Mouse (Mus musculus): ENCODE results near the gene Irf2bp1.

The Irf2bp1 gene

DNA sequence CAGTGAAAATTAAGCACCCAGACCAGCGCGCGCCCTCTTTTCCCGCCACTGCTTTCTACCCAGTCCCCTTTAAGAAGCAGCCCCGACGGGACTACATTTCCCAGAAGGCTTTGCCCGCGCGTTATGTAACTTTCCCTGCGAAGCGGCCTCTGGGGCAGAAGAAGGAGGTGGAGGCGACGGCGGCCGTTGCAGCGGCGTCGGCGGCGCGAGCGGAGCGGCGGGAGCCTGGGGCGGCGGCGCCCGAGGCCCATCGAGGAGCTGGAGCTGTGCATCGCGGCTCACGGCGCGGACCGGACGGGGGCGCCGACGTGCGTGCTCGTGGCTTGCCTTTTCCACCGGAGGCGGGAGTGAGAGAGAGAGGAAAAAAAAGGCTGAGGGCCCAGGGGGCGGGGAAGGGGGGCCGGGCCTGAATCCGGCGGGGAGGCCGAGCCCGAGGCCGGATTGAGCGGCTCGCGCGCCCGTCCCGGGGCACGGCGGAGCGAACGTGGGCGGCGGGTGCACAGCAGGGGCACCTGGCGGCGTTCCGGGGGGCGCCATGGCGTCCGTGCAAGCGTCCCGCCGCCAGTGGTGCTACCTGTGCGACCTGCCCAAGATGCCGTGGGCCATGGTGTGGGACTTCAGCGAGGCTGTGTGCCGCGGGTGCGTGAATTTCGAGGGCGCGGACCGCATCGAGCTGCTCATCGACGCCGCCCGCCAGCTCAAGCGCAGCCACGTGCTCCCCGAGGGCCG, at the start of gene Irf2bp1:
Gene Irf2bp1 (plus strand): TSS at position 143 of the 729 bp plus-strand sequence.
- peak; percentile 91 for DNase-seq (ENCODE audit: low spot score)

GRCm38 (mm10) chr7:18957569-18958383, 46.1 kb upstream of the Irf2bp1 start:
- DNase-seq (ENCODE audit: low spot score) = peak; percentile 60

DNA sequence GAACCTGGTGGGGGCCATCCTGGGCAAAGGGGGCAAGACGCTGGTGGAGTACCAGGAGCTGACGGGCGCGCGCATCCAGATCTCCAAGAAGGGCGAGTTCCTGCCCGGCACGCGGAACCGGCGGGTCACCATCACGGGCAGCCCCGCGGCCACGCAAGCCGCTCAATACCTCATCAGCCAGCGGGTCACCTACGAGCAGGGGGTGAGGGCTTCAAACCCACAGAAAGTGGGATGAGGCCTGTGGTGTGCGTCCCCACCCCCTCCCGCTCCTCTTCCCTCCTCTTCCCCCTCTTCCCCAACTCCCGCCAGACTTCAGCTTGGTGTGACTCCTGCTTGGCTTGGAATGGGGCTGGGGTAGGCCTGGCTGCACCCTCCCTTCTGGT, 45.5 kb upstream of the Irf2bp1 start:
- peak; percentile 4 for DNase-seq (ENCODE audit: low spot score)

DNA sequence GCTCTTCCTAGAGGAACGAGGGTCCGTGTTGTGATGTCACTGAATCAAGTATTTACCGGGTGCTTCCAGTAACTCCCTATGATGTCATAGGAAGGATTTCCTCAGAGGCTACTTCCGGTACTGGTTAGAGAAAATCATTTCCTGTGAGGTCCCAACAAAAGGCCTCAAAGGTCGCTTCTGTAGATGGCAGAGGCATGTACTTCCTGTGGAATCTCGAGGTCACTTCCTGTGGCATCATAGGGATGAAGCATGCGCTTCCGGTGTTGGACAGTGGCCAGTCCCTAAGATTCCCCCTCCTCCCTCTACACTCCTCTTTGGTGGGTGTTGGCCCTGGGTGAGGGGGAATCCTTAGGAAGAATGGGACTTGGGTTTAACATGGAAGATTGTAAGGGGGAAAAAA, 44.4 kb upstream of the Irf2bp1 start:
- no peak for DNase-seq (ENCODE audit: low spot score)

- DNase-seq (ENCODE audit: low spot score) = no peak
Observed at GRCm38 (mm10) chr7:18962171-18962792, 41.6 kb upstream of the Irf2bp1 start.

DNA sequence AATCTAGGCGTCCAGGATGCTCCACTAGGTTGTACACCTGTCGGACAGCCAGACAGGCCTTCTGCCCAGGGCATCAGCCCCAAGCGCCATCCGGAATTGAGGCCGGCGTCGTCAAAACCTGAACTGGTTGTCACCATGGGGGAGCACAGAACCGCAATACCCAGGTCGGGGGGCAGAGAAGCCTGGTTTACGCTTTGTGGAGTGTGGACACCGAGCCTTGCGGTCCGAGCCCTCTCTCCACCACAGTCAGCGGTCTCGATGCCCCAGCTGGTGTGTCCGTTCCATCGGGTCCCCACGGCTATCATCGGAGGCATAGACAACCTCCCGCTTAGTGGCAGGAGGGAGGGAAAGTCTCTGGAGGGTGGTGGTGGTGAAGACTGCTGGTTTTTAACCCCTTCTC, 41.0 kb upstream of the Irf2bp1 start:
- no peak for DNase-seq (ENCODE audit: low spot score)

GRCm38 (mm10) chr7:18963294-18963843, 40.5 kb upstream of the Irf2bp1 start:
- no peak for DNase-seq (ENCODE audit: low spot score)

- no peak for DNase-seq (ENCODE audit: low spot score)
Observed at GRCm38 (mm10) chr7:18965312-18965711, 38.5 kb upstream of the Irf2bp1 start.

- no peak for DNase-seq (ENCODE audit: low spot score)
Observed at GRCm38 (mm10) chr7:18967603-18968002, 36.2 kb upstream of the Irf2bp1 start.

DNA sequence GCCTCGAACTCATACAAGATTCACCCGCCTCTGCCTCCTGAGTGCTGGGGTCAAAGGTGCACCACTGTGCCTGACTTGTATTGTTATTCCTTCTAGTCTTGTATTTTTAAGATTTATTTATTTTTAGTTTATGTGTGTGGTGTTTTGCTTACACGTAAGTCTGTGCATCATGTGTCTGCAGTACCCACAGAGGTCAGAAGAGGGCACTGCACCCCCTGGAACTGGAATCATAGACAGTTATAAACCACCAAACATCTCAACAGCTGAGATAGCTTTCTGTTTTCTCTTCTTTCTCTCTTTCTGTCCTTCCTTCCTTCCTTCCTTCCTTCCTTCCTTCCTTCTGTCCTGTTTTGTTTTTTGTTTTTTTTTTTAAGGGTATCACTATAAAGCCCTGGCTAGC, 32.9 kb upstream of the Irf2bp1 start:
- no peak for DNase-seq (ENCODE audit: low spot score)

GRCm38 (mm10) chr7:18978381-18978780, 25.5 kb upstream of the Irf2bp1 start:
- no peak for DNase-seq (ENCODE audit: low spot score)

GRCm38 (mm10) chr7:18986503-18986902, 17.3 kb upstream of the Irf2bp1 start:
- no peak for DNase-seq (ENCODE audit: low spot score)

DNA sequence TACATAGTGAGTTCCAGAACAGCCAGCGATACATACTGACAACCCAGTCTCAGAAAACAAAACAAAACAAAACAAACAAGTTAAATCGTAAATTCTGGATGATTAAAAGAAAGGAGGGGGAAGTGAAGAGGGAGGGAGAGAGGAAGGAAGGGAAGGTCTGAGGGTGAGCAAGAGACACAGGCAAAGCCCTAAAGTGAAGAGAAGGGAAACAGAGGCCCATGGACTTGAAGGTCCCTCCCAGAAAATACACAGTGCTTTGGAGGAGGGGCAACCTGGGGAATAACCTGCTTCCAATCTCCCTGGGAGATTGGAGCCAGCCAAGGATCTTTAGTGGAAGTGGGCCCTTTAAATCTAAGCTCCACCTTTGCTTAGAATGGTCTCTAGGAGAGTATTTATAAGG, 16.7 kb upstream of the Irf2bp1 start, which contains the start of gene Nanos2:
Gene Nanos2 (plus strand): TSS at position 301 of the 400 bp plus-strand sequence.
- DNase-seq (ENCODE audit: low spot score) = no peak

- no peak for DNase-seq (ENCODE audit: low spot score)
Observed at GRCm38 (mm10) chr7:18987747-18988146, 16.1 kb upstream of the Irf2bp1 start.

DNA sequence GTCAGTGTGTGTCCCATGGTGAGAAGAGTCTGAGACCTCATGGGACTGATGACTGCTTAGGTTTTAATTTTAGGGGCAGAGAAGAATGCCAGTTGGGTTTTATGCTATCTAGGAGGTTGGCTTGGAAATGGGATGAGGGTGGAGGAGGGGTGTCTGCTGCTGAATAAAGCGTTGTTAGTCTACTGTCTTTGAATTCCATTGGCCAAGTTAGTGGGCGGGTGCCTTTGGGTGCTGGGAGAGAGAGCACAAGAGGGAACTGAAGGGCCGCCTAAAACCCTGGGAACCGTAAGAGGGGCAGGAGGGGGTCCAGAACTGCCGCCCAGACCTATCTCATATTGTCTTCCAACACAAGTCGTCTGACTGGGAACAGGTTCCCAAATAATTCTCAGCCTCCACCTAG, 15.1 kb upstream of the Irf2bp1 start:
- DNase-seq (ENCODE audit: low spot score) = no peak

GRCm38 (mm10) chr7:18989995-18990394, 13.8 kb upstream of the Irf2bp1 start:
- DNase-seq (ENCODE audit: low spot score) = no peak

GRCm38 (mm10) chr7:18990601-18991295, 13.1 kb upstream of the Irf2bp1 start, which contains the start of gene Mypop:
Mypop (plus strand) TSS chr7:18991245.
- DNase-seq (ENCODE audit: low spot score) = peak; percentile 100

- DNase-seq (ENCODE audit: low spot score) = no peak
Observed at GRCm38 (mm10) chr7:18991660-18992293, 12.1 kb upstream of the Irf2bp1 start.

GRCm38 (mm10) chr7:18992294-18992675, 11.6 kb upstream of the Irf2bp1 start:
- DNase-seq (ENCODE audit: low spot score) = no peak

- no peak for DNase-seq (ENCODE audit: low spot score)
Observed at GRCm38 (mm10) chr7:18993036-18993435, 10.8 kb upstream of the Irf2bp1 start.

DNA sequence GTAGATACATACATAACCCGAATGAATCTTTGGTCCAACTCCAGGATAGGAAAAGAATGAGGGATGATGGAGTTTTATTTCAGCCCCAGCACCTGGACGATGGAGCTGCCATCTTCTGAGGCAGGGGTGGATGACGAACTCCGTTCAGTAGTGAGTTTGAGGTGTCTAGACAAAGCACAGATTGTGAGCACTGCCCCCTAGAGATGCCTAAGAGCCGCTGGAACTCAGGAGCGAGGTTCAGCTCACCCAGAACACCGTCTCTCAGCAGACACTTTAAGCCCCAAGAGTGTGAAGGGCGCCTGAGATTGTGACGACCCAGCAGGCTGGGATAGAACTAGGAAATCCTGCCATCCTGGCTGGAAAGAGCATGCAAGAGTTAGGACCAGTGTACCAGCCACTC, 5.0 kb upstream of the Irf2bp1 start:
- DNase-seq (ENCODE audit: low spot score) = no peak

Measured in ovary, adult 18-20 months (tissue).